In the genomic region with DNA sequence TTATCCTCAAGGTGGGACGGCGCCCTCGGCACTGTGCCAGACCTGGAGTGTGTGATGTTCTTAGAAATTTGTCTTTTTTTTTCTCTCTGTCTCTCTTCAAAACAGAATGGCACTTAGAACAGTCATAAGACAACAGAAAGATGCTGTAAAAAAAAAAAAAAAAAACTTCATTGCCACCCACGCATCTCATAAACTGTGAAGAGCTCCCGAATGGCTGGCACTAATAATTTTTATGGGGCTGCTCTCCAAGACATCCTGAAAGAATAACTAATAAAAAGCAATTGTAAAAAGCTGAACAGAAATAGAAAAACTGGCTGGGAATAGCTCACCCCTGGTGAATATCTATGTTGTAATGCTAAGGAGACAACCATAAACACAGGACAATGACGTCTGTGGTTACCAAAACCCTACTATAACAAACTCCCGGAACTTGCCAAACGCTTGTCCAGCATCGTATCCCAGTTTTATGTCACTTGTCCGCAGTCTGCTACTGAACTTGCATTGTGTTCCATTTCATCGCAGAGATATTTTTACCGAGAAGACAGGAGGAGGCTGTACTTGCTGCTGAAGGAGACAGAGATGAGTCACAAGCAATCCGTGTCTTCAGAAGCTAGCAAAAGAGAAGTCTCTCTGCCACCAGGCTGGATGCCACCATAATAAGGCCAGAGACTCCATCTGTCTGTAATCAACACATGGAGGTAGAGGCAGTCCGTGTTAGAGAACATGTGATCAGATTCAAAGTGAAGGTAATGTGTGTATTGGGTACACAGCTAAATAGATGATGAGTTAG, we compare ENCODE assay signal across 21 mouse cellular contexts. TPM values are rescaled to one million over a fixed set of nuclear protein-coding genes. Genes with fewer than 3 reads are reported as not detected.
DNase-seq lines count a peak whose midpoint lies in the region; ATAC-seq and TF ChIP-seq lines count a peak whose summit lies in the region.
"Had no signal": no experiment of that assay in that cellular context is flagged by ENCODE, and none has a peak within 500 bp of the region (broad histone marks: within the 10 kb centered on the region; RNA-seq: fewer than 3 reads in every experiment).

No protein-coding gene starts in this region.

- ATAC-seq in intestine, postnatal 0 days = no peak
- ATAC-seq: Patski had no signal

- H3K36me3 ChIP-seq in myocyte (ENCODE audit: control insufficient read depth, insufficient read depth) = no peaks in the 10 kb centered on the region
- H3K36me3 ChIP-seq in intestine, postnatal 0 days (ENCODE audit: control insufficient read depth, insufficient read depth) = no peaks in the 10 kb centered on the region
- H3K36me3 ChIP-seq: embryonic facial prominence, embryonic 13.5 days; hindbrain, embryonic 15.5 days; limb, embryonic 12.5 days; liver, embryonic 13.5 days; lung, embryonic 15.5 days; midbrain, embryonic 12.5 days had no signal

- no peak for TF ChIP-seq POLR2A in myocyte (IDR thresholded peaks at IDR 0.05; ENCODE audit: insufficient read length, low read depth)

- H3K9me3 ChIP-seq in intestine, postnatal 0 days (ENCODE audit: control insufficient read depth) = no peaks in the 10 kb centered on the region
- H3K9me3 ChIP-seq: embryonic facial prominence, embryonic 13.5 days; hindbrain, embryonic 15.5 days; limb, embryonic 12.5 days; liver, embryonic 13.5 days; lung, embryonic 15.5 days; midbrain, embryonic 12.5 days had no signal

- H3K27ac ChIP-seq in layer of hippocampus, adult 2 months = peak overlapping the region; percentile 47
- no peak overlapping the region for H3K27ac ChIP-seq in intestine, postnatal 0 days (ENCODE audit: low read depth, low read length)
- H3K27ac ChIP-seq: embryonic facial prominence, embryonic 13.5 days; hindbrain, embryonic 15.5 days; limb, embryonic 12.5 days; liver, embryonic 13.5 days; lung, embryonic 15.5 days; midbrain, embryonic 12.5 days had no signal

- no peak for TF ChIP-seq CTCF in layer of hippocampus, adult 2 months (conservative IDR thresholded peaks at IDR 0.05)
- no peak for TF ChIP-seq CTCF in intestine, postnatal 0 days (IDR thresholded peaks at IDR 0.05; ENCODE audit: low read depth)

- no peaks in the 10 kb centered on the region for H3K79me2 ChIP-seq in myocyte (ENCODE audit: control insufficient read depth, insufficient read depth)

- 78% methylated on average over 14 of the region's 14 CpGs for WGBS in intestine, postnatal 0 days

- H3K4me3 ChIP-seq in layer of hippocampus, adult 2 months = no peak overlapping the region; the same call in 1 of the 2 replicates
- no peak overlapping the region for H3K4me3 ChIP-seq in myocyte
- no peak overlapping the region for H3K4me3 ChIP-seq in intestine, postnatal 0 days (ENCODE audit: low read depth, low read length)
- H3K4me3 ChIP-seq: embryonic facial prominence, embryonic 13.5 days; hindbrain, embryonic 15.5 days; limb, embryonic 12.5 days; liver, embryonic 13.5 days; lung, embryonic 15.5 days; midbrain, embryonic 12.5 days had no signal

- no peak overlapping the region for H3ac ChIP-seq in myocyte (ENCODE audit: control insufficient read depth, insufficient read length)

- no peak overlapping the region for H3K9ac ChIP-seq in intestine, postnatal 0 days (ENCODE audit: low read depth, low read length)
- H3K9ac ChIP-seq: embryonic facial prominence, embryonic 13.5 days; hindbrain, embryonic 15.5 days; limb, embryonic 12.5 days; liver, embryonic 13.5 days; lung, embryonic 15.5 days; midbrain, embryonic 12.5 days had no signal

- H3K27me3 ChIP-seq in myocyte (ENCODE audit: control insufficient read depth, insufficient read depth, insufficient read length) = no peaks in the 10 kb centered on the region
- no peaks in the 10 kb centered on the region for H3K27me3 ChIP-seq in intestine, postnatal 0 days (replicated peaks; ENCODE audit: control insufficient read depth, insufficient read depth, low read length)
- H3K27me3 ChIP-seq: embryonic facial prominence, embryonic 13.5 days; hindbrain, embryonic 15.5 days; limb, embryonic 12.5 days; liver, embryonic 13.5 days; lung, embryonic 15.5 days; midbrain, embryonic 12.5 days; Patski had no signal

- no peaks in the 10 kb centered on the region for H3K4me1 ChIP-seq in intestine, postnatal 0 days (replicated peaks; ENCODE audit: control insufficient read depth, insufficient read depth, low read length)
- H3K4me1 ChIP-seq: embryonic facial prominence, embryonic 13.5 days; hindbrain, embryonic 15.5 days; liver, embryonic 13.5 days; lung, embryonic 15.5 days; midbrain, embryonic 12.5 days had no signal

- DNase-seq in layer of hippocampus, adult 2 months (ENCODE audit: low spot score in 2 of 2) = peak in 1 of 2 experiments; percentile 34
- no peak for DNase-seq in layer of hippocampus, adult 9-10 months (ENCODE audit: low spot score)
- peak; percentile 16 for DNase-seq in CD4-positive helper T cell, adult 2 months (ENCODE audit: low read depth, low spot score)
- peak; percentile 41 for DNase-seq in induced T-regulatory cell, adult 2 months (ENCODE audit: low read depth)
- DNase-seq in thymus, postnatal 25 days = no peak
- DNase-seq in lung, postnatal 10 days = no peak
- DNase-seq: adrenal gland, postnatal 36 days; cerebellum, adult 9-11 months; heart, postnatal 14 days; kidney, adult 11 months; kidney, postnatal 14 days; liver, embryonic 13.5 days had no signal

- peak overlapping the region; percentile 41 for H3K4me2 ChIP-seq in myocyte (ENCODE audit: low read depth)
- H3K4me2 ChIP-seq in intestine, postnatal 0 days (replicated peaks; ENCODE audit: low read depth) = no peak overlapping the region
- H3K4me2 ChIP-seq: embryonic facial prominence, embryonic 13.5 days; heart, embryonic 11.5 days; hindbrain, embryonic 15.5 days; limb, embryonic 12.5 days; liver, embryonic 13.5 days; lung, embryonic 15.5 days; midbrain, embryonic 12.5 days had no signal

TF ChIP-seq in myocyte, 11 proteins besides CTCF, POLR2A, EP300 and RAD21:
- TF ChIP-seq SRF (IDR thresholded peaks at IDR 0.05; ENCODE audit: control insufficient read depth, insufficient read length, low read depth) (no peak), POLR2AphosphoS2 (IDR thresholded peaks at IDR 0.05; ENCODE audit: insufficient read length, low read depth) (no peak), CEBPB (IDR thresholded peaks at IDR 0.05; ENCODE audit: insufficient read depth, poor library complexity, severe bottlenecking) (no peak), TCF3 (IDR thresholded peaks at IDR 0.05; ENCODE audit: insufficient read length, low read depth) (no peak)

RNA-seq across cellular contexts. Expression of a gene that starts 25.3 kb away (rescaled TPM):
- total RNA-seq in layer of hippocampus, adult 2 months (2021) = 1 to 10 TPM; 8.5 to 9.7 TPM
- polyA plus RNA-seq in myocyte (2012; fragmentation: generic; extraction: Trizol) = 0.07 TPM
- polyA plus RNA-seq in intestine, postnatal 0 days (2015; fragmentation: Nextera tagmentation; extraction: Ambion mirVana) = 32.8 and 33.8 TPM in 2 replicates

Comparison
In these comparisons a context has a peak if more than half of its experiments do, and no peak if none do; other contexts are left out.
1. DNase-seq: peak in CD4-positive helper T cell, adult 2 months (single experiment) and induced T-regulatory cell, adult 2 months (single experiment); none in layer of hippocampus, adult 9-10 months (single experiment), thymus, postnatal 25 days (single experiment) and lung, postnatal 10 days (single experiment).
2. RNA of a gene that starts 25.3 kb away (polyA plus RNA-seq): 32.8 to 33.8 TPM in intestine, postnatal 0 days; 0.07 TPM in myocyte (single experiment); every median in the first group is over 10 times any median in the second.